Mouse (Mus musculus): Measurements from ENCODE around the gene Trappc6a. TPM values are rescaled to one million over a fixed set of nuclear protein-coding genes. Genes with fewer than 3 reads are reported as not detected.

Gene Trappc6a
- 10 to 100 TPM; 22.3 to 24.6 TPM for total RNA-seq (2021)
- long read RNA-seq, transcript Trappc6a-206 (5 exons, 719 nt) = minor isoform, 10 of 42 reads
- long read RNA-seq, transcript Trappc6a-201 (6 exons, 785 nt) = major isoform, 16 of 42 reads
- long read RNA-seq, partial matches to known transcripts = 2 of 42 reads
- long read RNA-seq, other reads (novel, unspliced or antisense) = 12 of 42 reads

GRCm38 (mm10) chr7:19508150-19508923 lies at the start of gene Trappc6a, which contains the start of gene Bloc1s3:
TSS of gene Trappc6a (plus strand) at chr7:19508395.
TSS of gene Bloc1s3 (minus strand) at chr7:19508367.
- peak; percentile 94 to 95 for DNase-seq (ENCODE audit: low spot score in 2 of 2)

- DNase-seq (ENCODE audit: low spot score in 2 of 2) = peak; percentile 75 to 83
Observed at GRCm38 (mm10) chr7:19458591-19459111, 49.5 kb upstream of the Trappc6a start, which contains the start of gene Mark4. TSS of gene Mark4 (minus strand) at chr7:19458821.

GRCm38 (mm10) chr7:19459144-19459870 lies 48.9 kb upstream of the Trappc6a start:
- DNase-seq (ENCODE audit: low spot score in 2 of 2) = no peak

- DNase-seq (ENCODE audit: low spot score in 2 of 2) = no peak
Observed at GRCm38 (mm10) chr7:19460500-19460899, 47.7 kb upstream of the Trappc6a start.

- peak; percentile 92 to 93 for DNase-seq (ENCODE audit: low spot score in 2 of 2)
Observed at GRCm38 (mm10) chr7:19461488-19461887, 46.7 kb upstream of the Trappc6a start.

- DNase-seq (ENCODE audit: low spot score in 2 of 2) = no peak
Observed at GRCm38 (mm10) chr7:19462443-19462842, 45.8 kb upstream of the Trappc6a start.

- DNase-seq (ENCODE audit: low spot score in 2 of 2) = no peak
Observed at GRCm38 (mm10) chr7:19462884-19463381, 45.3 kb upstream of the Trappc6a start, which contains the start of gene Exoc3l2. TSS of gene Exoc3l2 (plus strand) at chr7:19463331.

GRCm38 (mm10) chr7:19464367-19465307 lies 43.6 kb upstream of the Trappc6a start:
- DNase-seq (ENCODE audit: low spot score in 2 of 2) = no peak

GRCm38 (mm10) chr7:19466602-19467145 lies 41.5 kb upstream of the Trappc6a start:
- DNase-seq (ENCODE audit: low spot score in 2 of 2) = no peak

GRCm38 (mm10) chr7:19467638-19468037 lies 40.6 kb upstream of the Trappc6a start:
- DNase-seq (ENCODE audit: low spot score in 2 of 2) = no peak

- DNase-seq (ENCODE audit: low spot score in 2 of 2) = no peak
Observed at GRCm38 (mm10) chr7:19468279-19468678, 39.9 kb upstream of the Trappc6a start.

- no peak for DNase-seq (ENCODE audit: low spot score in 2 of 2)
Observed at GRCm38 (mm10) chr7:19469404-19469803, 38.8 kb upstream of the Trappc6a start.

- DNase-seq (ENCODE audit: low spot score in 2 of 2) = no peak
Observed at GRCm38 (mm10) chr7:19470308-19470707, 37.9 kb upstream of the Trappc6a start.

- DNase-seq (ENCODE audit: low spot score in 2 of 2) = no peak
Observed at GRCm38 (mm10) chr7:19472403-19472802, 35.8 kb upstream of the Trappc6a start.

- DNase-seq (ENCODE audit: low spot score in 2 of 2) = peak; percentile 75 to 83
Observed at GRCm38 (mm10) chr7:19473875-19474443, 34.2 kb upstream of the Trappc6a start.

- DNase-seq (ENCODE audit: low spot score in 2 of 2) = no peak
Observed at GRCm38 (mm10) chr7:19477084-19477483, 31.1 kb upstream of the Trappc6a start.

GRCm38 (mm10) chr7:19477624-19478384 lies 30.4 kb upstream of the Trappc6a start:
- DNase-seq (ENCODE audit: low spot score in 2 of 2) = no peak

GRCm38 (mm10) chr7:19483281-19483680 lies 24.9 kb upstream of the Trappc6a start:
- DNase-seq (ENCODE audit: low spot score in 2 of 2) = no peak

GRCm38 (mm10) chr7:19485488-19485887 lies 22.7 kb upstream of the Trappc6a start:
- DNase-seq (ENCODE audit: low spot score in 2 of 2) = no peak

All from layer of hippocampus, postnatal 10 days (tissue).